Mouse (Mus musculus) embryonic fibroblast, embryonic 13.5 days (primary cell): Measurements from ENCODE around the gene Bgn.

Experiments used
- CTCF ChIP-seq: IDR thresholded peaks from 2 replicates; pipeline ENCODE4 v1.5.1; 2011; ENCODE audit warnings: mild to moderate bottlenecking, control low read depth, low read length, moderate library complexity, borderline replicate concordance; ENCODE audit not compliant: insufficient read depth
- POLR2A ChIP-seq: IDR thresholded peaks from 2 replicates; pipeline ENCODE4 v1.6.1; 2011; ENCODE audit warnings: low read depth, mild to moderate bottlenecking, control low read depth, low read length, moderate library complexity

- no peak for TF ChIP-seq POLR2A
- no peak for TF ChIP-seq CTCF
Observed at GRCm38 (mm10) chrX:73465483-73466186, 17.8 kb upstream of the Bgn start.
